Mouse (Mus musculus) brain, embryonic 18.5 days (tissue): ENCODE data around the gene Ttc9b.
"Not testable (repeated sequence)": the region's sequence is repeated elsewhere in the genome, so short reads cannot be mapped to it uniquely, and the experiment has no call there.

Experiments used
- DNase-seq: peaks from one replicate; pipeline ENCODE4 v3.0.0-alpha.2; 2012; ENCODE audit warnings: low read depth, low spot score

The Ttc9b gene

GRCm38 (mm10) chr7:27653681-27654437, at the start of gene Ttc9b:
TSS of gene Ttc9b (plus strand) at chr7:27653915.
- DNase-seq = peak; percentile 50

GRCm38 (mm10) chr7:27604661-27605348, 48.9 kb upstream of the Ttc9b start:
- no peak for DNase-seq

GRCm38 (mm10) chr7:27605499-27606285, 48.0 kb upstream of the Ttc9b start:
- DNase-seq = no peak

- no peak for DNase-seq
These were observed 47.0 kb upstream of the Ttc9b start for GRCm38 (mm10) chr7:27606481-27607254.

GRCm38 (mm10) chr7:27607580-27607979, 46.1 kb upstream of the Ttc9b start:
- no peak for DNase-seq

GRCm38 (mm10) chr7:27608130-27608529, 45.6 kb upstream of the Ttc9b start:
- no peak for DNase-seq

- no peak for DNase-seq
These were observed 44.4 kb upstream of the Ttc9b start for GRCm38 (mm10) chr7:27609285-27609684.

- DNase-seq = no peak
These were observed 44.0 kb upstream of the Ttc9b start for GRCm38 (mm10) chr7:27609688-27610087.

- DNase-seq = no peak
These were observed 43.3 kb upstream of the Ttc9b start for GRCm38 (mm10) chr7:27610370-27610769.

- no peak for DNase-seq
These were observed 42.8 kb upstream of the Ttc9b start for GRCm38 (mm10) chr7:27610871-27611270.

GRCm38 (mm10) chr7:27612940-27613339, 40.8 kb upstream of the Ttc9b start:
- DNase-seq = no peak

- DNase-seq = peak; percentile 61
These were observed 39.8 kb upstream of the Ttc9b start for GRCm38 (mm10) chr7:27613751-27614499.

- no peak for DNase-seq
These were observed 32.7 kb upstream of the Ttc9b start for GRCm38 (mm10) chr7:27621028-27621427.

- DNase-seq = no peak
These were observed 31.5 kb upstream of the Ttc9b start for GRCm38 (mm10) chr7:27622234-27622633.

GRCm38 (mm10) chr7:27624967-27625366, 28.7 kb upstream of the Ttc9b start:
- no peak for DNase-seq

GRCm38 (mm10) chr7:27627707-27628106, 26.0 kb upstream of the Ttc9b start:
- DNase-seq = no peak

GRCm38 (mm10) chr7:27628190-27628589, 25.5 kb upstream of the Ttc9b start:
- no peak for DNase-seq

- not testable (repeated sequence) for DNase-seq
These were observed 24.9 kb upstream of the Ttc9b start for GRCm38 (mm10) chr7:27628816-27629215.

GRCm38 (mm10) chr7:27631439-27631838, 22.3 kb upstream of the Ttc9b start:
- no peak for DNase-seq

GRCm38 (mm10) chr7:27633166-27633565, 20.5 kb upstream of the Ttc9b start:
- no peak for DNase-seq

- DNase-seq = no peak
These were observed 19.0 kb upstream of the Ttc9b start for GRCm38 (mm10) chr7:27634691-27635090.
